Mouse (Mus musculus) testis, adult 2 months (tissue): ENCODE data around the gene Snx9. TPM values are rescaled to one million over a fixed set of nuclear protein-coding genes. Genes with fewer than 3 reads are reported as not detected.

Experiments
- H3K27ac ChIP-seq: fragments of 200-500 bp; 2 replicates; pipeline ENCODE4 v1.5.1; 2012; ENCODE audit warnings: low read depth, low read length; ENCODE audit not compliant: control insufficient read depth, insufficient read depth
- H3K27me3 ChIP-seq: fragments of 200-500 bp; 2 replicates; pipeline ENCODE4 v1.6.1; 2012; ENCODE audit warnings: mild to moderate bottlenecking, low read length, moderate library complexity; ENCODE audit not compliant: control insufficient read depth, insufficient read depth
- H3K36me3 ChIP-seq: fragments of 200-500 bp; 2 replicates; pipeline ENCODE4 v1.6.1; 2012; ENCODE audit warnings: mild to moderate bottlenecking, low read length; ENCODE audit not compliant: control insufficient read depth, insufficient read depth
- H3K4me1 ChIP-seq: fragments of 200-500 bp; 2 replicates; pipeline ENCODE4 v1.6.1; 2012; ENCODE audit warnings: low read length; ENCODE audit not compliant: control insufficient read depth, insufficient read depth
- H3K4me3 ChIP-seq: fragments of 200-500 bp; 2 replicates; pipeline ENCODE4 v1.5.1; 2012; ENCODE audit warnings: low read depth, mild to moderate bottlenecking, low read length, moderate library complexity, mixed read lengths; ENCODE audit not compliant: control insufficient read depth
- CTCF ChIP-seq: fragments of 200-500 bp; IDR thresholded peaks from 2 replicates; pipeline ENCODE4 v1.5.1; 2012; ENCODE audit warnings: low read depth, mild to moderate bottlenecking, inconsistent platforms, low read length, moderate library complexity; ENCODE audit not compliant: control insufficient read depth, insufficient read depth, insufficient replicate concordance
- POLR2A ChIP-seq: fragments of 200-500 bp; IDR thresholded peaks from 2 replicates; pipeline ENCODE4 v1.6.1; 2012; ENCODE audit warnings: low read depth, mild to moderate bottlenecking, inconsistent platforms, low read length, moderate library complexity; ENCODE audit not compliant: control insufficient read depth
- polyA plus RNA-seq: library from polyadenylated mRNA; depleted of rRNA; stranded (reverse); fragments of >200 nt; gene quantifications from 2 replicates; pipeline ENCODE4 v1.2.3, GENCODE M21; 2012

Snx9 gene
- polyA plus RNA-seq, 1 experiment: 7.1 TPM

- 0 out of 2 replicates have a peak overlapping the region, but pooled peaks have one; percentile 1 for H3K27ac ChIP-seq
- no peaks in the 10 kb centered on the region for H3K4me1 ChIP-seq
- no peak overlapping the region for H3K4me3 ChIP-seq
- no peaks in the 10 kb centered on the region for H3K36me3 ChIP-seq
- TF ChIP-seq CTCF (no peak), POLR2A (no peak)
- H3K27me3 ChIP-seq: no peaks in the 10 kb centered on the region
Measured at GRCm38 (mm10) chr17:5868319-5869031, 27.3 kb downstream of the Snx9 start.

GRCm38 (mm10) chr17:5869461-5869860, 28.3 kb downstream of the Snx9 start:
- Histone ChIP-seq H3K4me1 (no peaks in the 10 kb centered on the region), H3K4me3 (no peak overlapping the region)

GRCm38 (mm10) chr17:5870002-5870401, 28.9 kb downstream of the Snx9 start:
- no peak for TF ChIP-seq CTCF
- TF ChIP-seq POLR2A: no peak

More at GRCm38 (mm10) chr17:5869461-5869860, 28.3 kb downstream of the Snx9 start:
- Histone ChIP-seq H3K36me3 (no peaks in the 10 kb centered on the region), H3K27me3 (no peaks in the 10 kb centered on the region), H3K27ac (no peak overlapping the region)
- TF ChIP-seq POLR2A: no peak
- no peak for TF ChIP-seq CTCF

GRCm38 (mm10) chr17:5870696-5871095, 29.6 kb downstream of the Snx9 start:
- H3K4me1 ChIP-seq: no peaks in the 10 kb centered on the region
- H3K36me3 ChIP-seq: no peaks in the 10 kb centered on the region
- no peak overlapping the region for H3K4me3 ChIP-seq
- no peaks in the 10 kb centered on the region for H3K27me3 ChIP-seq
- H3K27ac ChIP-seq: no peak overlapping the region
- TF ChIP-seq CTCF (no peak), POLR2A (no peak)

More at GRCm38 (mm10) chr17:5870002-5870401, 28.9 kb downstream of the Snx9 start:
- Histone ChIP-seq H3K27ac (no peak overlapping the region), H3K36me3 (no peaks in the 10 kb centered on the region), H3K4me3 (no peak overlapping the region), H3K27me3 (no peaks in the 10 kb centered on the region), H3K4me1 (no peaks in the 10 kb centered on the region)

GRCm38 (mm10) chr17:5872506-5872905, 31.4 kb downstream of the Snx9 start:
- H3K4me1 ChIP-seq: no peaks in the 10 kb centered on the region
- no peaks in the 10 kb centered on the region for H3K27me3 ChIP-seq
- no peak overlapping the region for H3K27ac ChIP-seq
- no peak for TF ChIP-seq POLR2A
- TF ChIP-seq CTCF: no peak
- H3K4me3 ChIP-seq: no peak overlapping the region
- H3K36me3 ChIP-seq: no peaks in the 10 kb centered on the region

- H3K4me3 ChIP-seq: no peak overlapping the region
- no peak overlapping the region for H3K27ac ChIP-seq
- H3K27me3 ChIP-seq: no peaks in the 10 kb centered on the region
- TF ChIP-seq CTCF (no peak), POLR2A (no peak)
- no peaks in the 10 kb centered on the region for H3K4me1 ChIP-seq
- H3K36me3 ChIP-seq: no peaks in the 10 kb centered on the region
Measured at GRCm38 (mm10) chr17:5874565-5874964, 33.4 kb downstream of the Snx9 start.

- H3K27me3 ChIP-seq: no peaks in the 10 kb centered on the region
- no peak overlapping the region for H3K27ac ChIP-seq
- no peak overlapping the region for H3K4me3 ChIP-seq
- no peaks in the 10 kb centered on the region for H3K36me3 ChIP-seq
- no peaks in the 10 kb centered on the region for H3K4me1 ChIP-seq
- TF ChIP-seq CTCF (no peak), POLR2A (no peak)
Measured at GRCm38 (mm10) chr17:5877611-5878157, 36.6 kb downstream of the Snx9 start.

- Histone ChIP-seq H3K27ac (no peak overlapping the region), H3K4me3 (no peak overlapping the region), H3K27me3 (no peaks in the 10 kb centered on the region), H3K36me3 (no peaks in the 10 kb centered on the region), H3K4me1 (no peaks in the 10 kb centered on the region)
- TF ChIP-seq CTCF: no peak
- TF ChIP-seq POLR2A: no peak
Measured at GRCm38 (mm10) chr17:5878878-5879277, 37.7 kb downstream of the Snx9 start.
